ENCODE assay signal across 13 mouse cellular contexts in the genomic region with DNA sequence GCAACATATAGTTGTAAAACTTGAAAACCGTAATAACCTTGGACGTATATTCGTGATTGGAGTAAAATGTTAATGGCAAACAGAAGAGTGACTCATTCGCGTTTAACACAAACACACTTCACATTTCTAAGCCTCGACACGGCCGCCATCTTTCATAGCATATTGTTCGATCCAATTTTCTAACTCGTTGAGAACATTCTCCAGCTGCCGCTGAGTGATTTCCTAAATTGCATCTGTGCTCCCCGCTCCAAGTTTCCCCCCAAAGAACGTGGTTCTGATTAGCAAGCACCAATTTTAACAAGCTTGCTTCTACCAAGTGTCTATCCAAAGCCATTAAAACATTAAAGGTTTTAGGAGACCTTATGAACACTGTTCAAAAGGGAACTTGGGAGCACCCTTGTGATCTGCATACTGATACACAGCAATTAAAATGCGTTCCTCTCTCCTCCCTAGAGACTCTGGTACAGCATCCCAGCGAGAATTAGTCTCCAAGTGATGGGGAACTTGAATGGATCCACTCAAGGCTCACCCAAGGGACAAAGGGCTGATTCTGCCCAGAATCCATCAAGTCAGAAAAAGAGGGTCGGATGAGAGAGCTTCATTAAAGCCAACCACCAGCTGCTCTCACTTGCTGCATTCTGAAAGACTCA.
DNase-seq lines count a peak whose midpoint lies in the region; ATAC-seq and TF ChIP-seq lines count a peak whose summit lies in the region.
"Had no signal": no experiment of that assay in that cellular context is flagged by ENCODE, and none has a peak within 500 bp of the region (broad histone marks: within the 10 kb centered on the region; RNA-seq: fewer than 3 reads in every experiment).

No protein-coding gene starts in this region.

- peak; percentile 75 for ATAC-seq in midbrain, postnatal 0 days (ENCODE audit: low FRiP score)
- no peak; the same call in 1 of the 2 replicates for ATAC-seq in midbrain, embryonic 16.5 days
- peak; percentile 81 for ATAC-seq in forebrain, embryonic 13.5 days

- no peak overlapping the region for H3K4me3 ChIP-seq in midbrain, postnatal 0 days (ENCODE audit: low read depth, low read length)
- H3K4me3 ChIP-seq in midbrain, embryonic 16.5 days (ENCODE audit: low read depth, low read length) = no peak overlapping the region
- no peak overlapping the region for H3K4me3 ChIP-seq in forebrain, embryonic 13.5 days
- H3K4me3 ChIP-seq: megakaryocyte, embryonic 14.5 days had no signal

- intact Hi-C loops in left cerebral cortex, postnatal 10 days (cut with DNase I) = no loop called here
- intact Hi-C loops in left cerebral cortex, postnatal 4 days (cut with DNase I) = no loop called here

- no peak overlapping the region for H3K4me2 ChIP-seq in midbrain, postnatal 0 days (ENCODE audit: low read depth, low read length, poor library complexity, severe bottlenecking)
- no peak overlapping the region for H3K4me2 ChIP-seq in midbrain, embryonic 16.5 days (ENCODE audit: low read length)
- H3K4me2 ChIP-seq in forebrain, embryonic 13.5 days = peak overlapping the region; percentile 1; the same call in 1 of the 2 replicates
- H3K4me2 ChIP-seq: heart, embryonic 11.5 days had no signal

- no peaks in the 10 kb centered on the region for H3K36me3 ChIP-seq in midbrain, postnatal 0 days (ENCODE audit: insufficient read depth, low read length)
- no peaks in the 10 kb centered on the region for H3K36me3 ChIP-seq in midbrain, embryonic 16.5 days (ENCODE audit: control insufficient read depth, insufficient read depth, low read length)
- H3K36me3 ChIP-seq in forebrain, embryonic 13.5 days (ENCODE audit: poor library complexity, severe bottlenecking) = no peaks in the 10 kb centered on the region

- no peaks in the 10 kb centered on the region for H3K27me3 ChIP-seq in midbrain, postnatal 0 days (ENCODE audit: insufficient read depth, low read length)
- H3K27me3 ChIP-seq in midbrain, embryonic 16.5 days (ENCODE audit: control insufficient read depth, insufficient read depth, low read depth, low read length) = no peaks in the 10 kb centered on the region
- no peaks in the 10 kb centered on the region for H3K27me3 ChIP-seq in forebrain, embryonic 13.5 days
- H3K27me3 ChIP-seq: megakaryocyte, embryonic 14.5 days had no signal

- 72% methylated on average over 16 of the region's 16 CpGs for WGBS in midbrain, postnatal 0 days
- 74% methylated on average over 16 of the region's 16 CpGs for WGBS in midbrain, embryonic 16.5 days
- WGBS in forebrain, embryonic 13.5 days = 36% methylated on average over 16 of the region's 16 CpGs

- H3K9me3 ChIP-seq in midbrain, postnatal 0 days (ENCODE audit: low read length) = no peaks in the 10 kb centered on the region
- no peaks in the 10 kb centered on the region for H3K9me3 ChIP-seq in midbrain, embryonic 16.5 days (replicated peaks; ENCODE audit: control insufficient read depth, low read length, poor library complexity, severe bottlenecking)
- no peaks in the 10 kb centered on the region for H3K9me3 ChIP-seq in forebrain, embryonic 13.5 days (replicated peaks)
- H3K9me3 ChIP-seq: megakaryocyte, embryonic 14.5 days had no signal

- DNase-seq in left cerebral cortex, postnatal 10 days (ENCODE audit: extremely low spot score in 1 of 2, low spot score in 2 of 2) = peak; percentile 22 to 26
- no peak for DNase-seq in left cerebral cortex, postnatal 4 days
- DNase-seq in midbrain, postnatal 0 days (ENCODE audit: low spot score) = peak; percentile 75
- DNase-seq in layer of hippocampus, postnatal 14 days (ENCODE audit: low spot score in 2 of 2) = peak; percentile 40 to 67
- no peak for DNase-seq in kidney, postnatal 14 days
- no peak for DNase-seq in cerebellum, adult 11 months
- DNase-seq: gastrocnemius, postnatal 14 days; kidney, postnatal 25 days; spleen, adult 18-20 months had no signal

- H3K9ac ChIP-seq in midbrain, postnatal 0 days (replicated peaks; ENCODE audit: low read length, poor library complexity, severe bottlenecking) = no peak overlapping the region
- no peak overlapping the region for H3K9ac ChIP-seq in midbrain, embryonic 16.5 days (ENCODE audit: low read depth, low read length)
- no peak overlapping the region for H3K9ac ChIP-seq in forebrain, embryonic 13.5 days

- no peak for TF ChIP-seq CTCF in midbrain, postnatal 0 days (IDR thresholded peaks at IDR 0.05)

- H3K4me1 ChIP-seq in midbrain, postnatal 0 days (ENCODE audit: insufficient read depth, low read length) = no peaks in the 10 kb centered on the region
- H3K4me1 ChIP-seq in midbrain, embryonic 16.5 days (ENCODE audit: control insufficient read depth, insufficient read depth, low read length) = no peaks in the 10 kb centered on the region
- peaks cover 15% of the 10 kb centered on the region for H3K4me1 ChIP-seq in forebrain, embryonic 13.5 days
- H3K4me1 ChIP-seq: megakaryocyte, embryonic 14.5 days had no signal

- no peak overlapping the region for H3K27ac ChIP-seq in midbrain, postnatal 0 days (ENCODE audit: low read depth, low read length)
- H3K27ac ChIP-seq in midbrain, embryonic 16.5 days (ENCODE audit: low read length) = no peak overlapping the region
- H3K27ac ChIP-seq in forebrain, embryonic 13.5 days = peak overlapping the region; percentile 40; the same call in 1 of the 2 replicates

Comparison
In these comparisons a context has a peak if more than half of its experiments do, and no peak if none do; other contexts are left out.
1. DNase-seq: peak in left cerebral cortex, postnatal 10 days (2 of 2), midbrain, postnatal 0 days (single experiment) and layer of hippocampus, postnatal 14 days (2 of 2); none in left cerebral cortex, postnatal 4 days (single experiment), kidney, postnatal 14 days (single experiment) and cerebellum, adult 11 months (single experiment).